Mouse (Mus musculus) monocyte, adult 5-6 weeks (primary cell): ENCODE measurements around the gene Col6a5. TPM values are rescaled to one million over a fixed set of nuclear protein-coding genes. Genes with fewer than 3 reads are reported as not detected.

ENCODE experiments used
- ATAC-seq: fragments of 153-309, 156-312 bp; replicated peaks from 2 replicates; pipeline ENCODE4 v1.8.0; 2017; ENCODE audit warnings: mild to moderate bottlenecking; ENCODE audit not compliant: low TSS enrichment, insufficient number of reproducible peaks, severe bottlenecking, poor library complexity, low FRiP score
- total RNA-seq: library from RNA; stranded (forward); fragments of 200-1000, 200-491, 200-594 nt; gene quantifications from 3 replicates; pipeline ENCODE4 v1.2.3, GENCODE M21; 2017

Col6a5 gene
- total RNA-seq = not detected in 3 replicates

GRCm38 (mm10) chr9:105960533-105960932 lies at the start of gene Col6a5:
Gene Col6a5 (minus strand): TSS chr9:105960643.
- ATAC-seq = no peak

GRCm38 (mm10) chr9:105997955-105998354 lies 37.5 kb upstream of the Col6a5 start:
- no peak for ATAC-seq

- no peak for ATAC-seq
Observed at GRCm38 (mm10) chr9:105992425-105992824, 32.0 kb upstream of the Col6a5 start.

GRCm38 (mm10) chr9:105990099-105990498 lies 29.7 kb upstream of the Col6a5 start:
- ATAC-seq = no peak

- ATAC-seq = no peak
Observed at GRCm38 (mm10) chr9:105989468-105989867, 29.0 kb upstream of the Col6a5 start.

GRCm38 (mm10) chr9:105988096-105988495 lies 27.7 kb upstream of the Col6a5 start:
- no peak for ATAC-seq

GRCm38 (mm10) chr9:105984931-105985519 lies 24.6 kb upstream of the Col6a5 start:
- no peak for ATAC-seq

GRCm38 (mm10) chr9:105978479-105978878 lies 18.0 kb upstream of the Col6a5 start:
- no peak for ATAC-seq

GRCm38 (mm10) chr9:105976871-105977270 lies 16.4 kb upstream of the Col6a5 start:
- no peak for ATAC-seq

GRCm38 (mm10) chr9:105976314-105976713 lies 15.9 kb upstream of the Col6a5 start:
- ATAC-seq = no peak

GRCm38 (mm10) chr9:105973736-105974135 lies 13.3 kb upstream of the Col6a5 start:
- no peak for ATAC-seq

GRCm38 (mm10) chr9:105972031-105972430 lies 11.6 kb upstream of the Col6a5 start:
- no peak for ATAC-seq

- ATAC-seq = no peak
Observed at GRCm38 (mm10) chr9:105971351-105971894, 11.0 kb upstream of the Col6a5 start.

- ATAC-seq = no peak
Observed at GRCm38 (mm10) chr9:105970901-105971300, 10.5 kb upstream of the Col6a5 start.

- ATAC-seq = no peak
Observed at GRCm38 (mm10) chr9:105967976-105968375, 7.5 kb upstream of the Col6a5 start.

GRCm38 (mm10) chr9:105959116-105959515 lies 1.3 kb downstream of the Col6a5 start:
- ATAC-seq = no peak

GRCm38 (mm10) chr9:105949755-105950154 lies 10.7 kb downstream of the Col6a5 start:
- ATAC-seq = no peak

- ATAC-seq = no peak
Observed at GRCm38 (mm10) chr9:105947577-105947976, 12.9 kb downstream of the Col6a5 start.

GRCm38 (mm10) chr9:105933816-105934215 lies 26.6 kb downstream of the Col6a5 start:
- no peak for ATAC-seq

GRCm38 (mm10) chr9:105929287-105929686 lies 31.2 kb downstream of the Col6a5 start:
- ATAC-seq = no peak
